Mouse (Mus musculus): Measurements from ENCODE around the gene Tcf7l2.

- TF ChIP-seq USF1 (IDR thresholded peaks at IDR 0.05; ENCODE audit: low read depth) (no peak), POLR2A (IDR thresholded peaks at IDR 0.05; ENCODE audit: insufficient read length, low read depth) (no peak), CEBPB (IDR thresholded peaks at IDR 0.05; ENCODE audit: insufficient read depth, poor library complexity, severe bottlenecking) (no peak), TCF12 (IDR thresholded peaks at IDR 0.05; ENCODE audit: insufficient read depth, poor library complexity, severe bottlenecking) (no peak), MYOD1 (IDR thresholded peaks at IDR 0.05; ENCODE audit: control insufficient read depth in 1 of 3, insufficient read length in 2 of 3, low read depth in 2 of 3) (peak in 1 of 3 experiments; percentile 17)
Observed at GRCm38 (mm10) chr19:55969929-55970531, 228.4 kb downstream of the Tcf7l2 start.
